Mouse (Mus musculus) frontal cortex, postnatal 14 days (tissue): ENCODE data around the gene Zswim9.
A peak's percentile ranks its signal among the peaks of the same experiment; 100 is the strongest.
"Not testable (repeated sequence)": the region's sequence is repeated elsewhere in the genome, so short reads cannot be mapped to it uniquely, and the experiment has no call there.

Source experiments
- DNase-seq, 2 experiments: peaks; one replicate each; pipeline ENCODE4 v3.0.0; 2022; ENCODE audit warnings: low spot score in 2 of 2

Zswim9 gene

GRCm38 (mm10) chr7:13278308-13278891, at the start of gene Zswim9:
Gene Zswim9, minus strand, starts transcription at chr7:13278721.
- peak; percentile 87 for DNase-seq

GRCm38 (mm10) chr7:13324316-13324715, 45.8 kb upstream of the Zswim9 start, which contains the start of gene Pla2g4c:
Gene Pla2g4c, plus strand, starts transcription at chr7:13324655.
- DNase-seq, result no peak

- DNase-seq, result no peak
Observed at GRCm38 (mm10) chr7:13321424-13321823, 42.9 kb upstream of the Zswim9 start.

DNA sequence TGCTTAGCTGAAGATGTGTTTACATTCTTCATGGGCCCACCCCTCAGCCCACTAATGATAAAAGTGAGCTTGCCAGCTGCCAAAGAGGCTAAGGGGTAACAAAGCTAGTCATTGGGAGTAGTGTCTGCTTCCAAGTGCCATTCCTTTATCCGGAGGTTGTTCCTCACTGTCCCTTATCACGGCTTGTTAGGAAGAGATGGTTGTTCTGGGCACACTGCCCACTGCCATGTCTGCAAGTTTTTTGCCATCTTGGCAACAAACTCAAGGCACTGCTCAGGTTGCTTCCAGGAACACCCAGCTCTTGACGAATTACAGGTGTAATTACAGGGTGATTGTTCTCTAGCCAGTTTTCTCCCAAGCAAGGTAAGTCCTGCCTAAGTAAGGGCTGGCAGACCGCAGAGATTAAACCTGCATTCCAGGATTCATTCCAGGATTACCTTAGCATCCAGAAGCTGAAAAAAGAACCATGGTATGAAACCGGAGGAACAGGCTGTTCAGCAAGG, 35.6 kb upstream of the Zswim9 start:
- no peak for DNase-seq

DNA sequence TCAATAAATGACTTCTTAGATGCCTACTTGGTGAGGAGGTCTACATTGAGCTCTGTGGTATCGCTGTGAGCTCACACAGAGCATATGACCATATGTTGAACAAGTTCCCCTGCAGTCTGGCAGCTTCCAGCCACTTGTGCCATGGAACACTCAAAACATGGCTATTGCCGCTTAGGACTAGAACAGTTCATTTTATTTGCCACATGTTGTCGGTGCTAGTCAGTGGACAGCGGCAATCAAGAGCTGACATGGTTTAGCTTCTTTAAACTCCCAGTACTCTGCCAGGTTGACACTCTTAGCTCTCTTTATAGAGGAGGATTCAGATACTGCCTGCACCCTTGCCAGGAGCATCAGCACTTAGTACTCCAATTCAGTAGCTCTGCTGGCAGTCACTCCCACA, 32.9 kb upstream of the Zswim9 start:
- DNase-seq, result no peak

GRCm38 (mm10) chr7:13310493-13311199, 32.1 kb upstream of the Zswim9 start:
- no peak for DNase-seq

- DNase-seq, result no peak
Observed at GRCm38 (mm10) chr7:13309407-13309806, 30.9 kb upstream of the Zswim9 start.

DNA sequence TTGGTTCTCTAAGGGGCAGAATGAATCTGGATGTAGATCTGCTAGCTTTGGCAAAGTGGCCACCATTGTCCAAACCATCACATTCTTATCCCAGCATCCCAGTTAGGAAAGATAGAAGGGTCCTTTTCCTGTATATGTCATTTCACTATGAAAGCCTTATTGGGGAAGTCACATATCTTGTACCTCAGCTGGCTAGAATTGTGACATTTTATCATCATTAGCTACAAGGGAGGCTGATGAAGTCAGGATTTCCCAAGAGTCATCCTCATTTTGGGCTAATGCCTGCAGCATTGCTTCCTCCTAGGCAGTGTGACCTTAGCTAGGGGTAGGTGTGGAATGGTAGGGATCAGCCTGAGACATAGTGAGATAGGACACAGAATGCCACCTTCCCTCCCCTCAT, 24.9 kb upstream of the Zswim9 start:
- DNase-seq, result no peak

- DNase-seq, result no peak
Observed at GRCm38 (mm10) chr7:13302780-13303179, 24.3 kb upstream of the Zswim9 start.

DNA sequence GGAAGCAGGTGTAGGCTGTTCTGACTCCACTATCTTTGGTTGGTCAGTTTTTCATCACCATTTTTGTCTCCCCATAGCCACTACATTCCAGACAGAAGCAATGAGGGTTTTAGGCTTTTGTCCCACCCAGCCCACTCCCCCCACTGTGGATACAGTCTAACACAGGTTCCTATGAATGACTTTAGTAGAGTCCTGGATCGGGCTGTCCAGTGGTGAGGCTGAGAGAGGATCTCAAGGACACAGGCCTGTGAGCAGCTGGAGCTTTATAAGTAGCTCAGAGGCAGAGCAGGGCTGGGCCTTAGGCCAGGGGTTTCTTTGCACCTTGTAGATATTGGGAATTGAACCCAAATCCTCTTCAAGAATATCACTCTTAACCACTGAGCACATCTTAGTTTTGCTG, 23.1 kb upstream of the Zswim9 start:
- no peak for DNase-seq

GRCm38 (mm10) chr7:13298821-13299220, 20.3 kb upstream of the Zswim9 start:
- DNase-seq, result no peak

DNA sequence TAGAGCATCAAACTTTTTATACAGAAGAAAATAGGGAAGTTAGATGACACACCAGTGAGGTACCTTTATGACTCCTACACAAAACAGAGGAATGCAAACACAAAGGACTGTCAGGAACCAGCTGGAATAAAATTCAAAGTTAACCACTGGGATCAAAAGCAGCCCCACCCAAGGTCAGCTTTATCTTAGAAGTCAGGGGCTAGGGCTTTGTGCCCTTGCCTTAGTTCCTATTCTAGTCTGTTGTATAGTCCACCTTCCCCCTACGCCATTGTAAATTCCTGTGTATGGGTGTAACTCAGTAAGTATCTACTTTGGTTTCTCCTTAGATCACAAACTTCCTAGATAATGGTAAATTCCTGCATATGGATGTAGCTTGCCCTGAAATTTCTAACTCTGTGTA, 19.1 kb upstream of the Zswim9 start:
- no peak for DNase-seq

DNA sequence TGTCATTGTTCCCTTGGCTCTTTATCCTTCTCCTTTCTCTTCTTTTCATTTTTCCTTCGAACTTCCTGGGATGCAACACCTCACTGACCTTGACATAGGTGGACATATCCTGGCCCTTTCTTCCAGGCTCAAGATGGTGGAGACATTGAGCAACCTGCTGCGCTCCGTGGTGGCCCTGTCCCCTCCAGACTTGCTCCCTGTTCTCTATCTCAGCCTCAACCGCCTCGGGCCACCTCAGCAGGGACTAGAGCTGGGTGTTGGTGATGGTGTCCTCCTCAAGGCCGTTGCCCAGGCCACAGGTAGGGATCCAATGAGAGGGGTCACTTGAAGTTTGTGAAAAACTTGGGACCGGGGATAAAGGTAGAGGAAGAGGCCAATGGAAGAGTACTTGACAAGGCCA, 16.7 kb upstream of the Zswim9 start:
- DNase-seq, result no peak

- DNase-seq, result no peak
Observed at GRCm38 (mm10) chr7:13293878-13294855, 15.6 kb upstream of the Zswim9 start.

DNA sequence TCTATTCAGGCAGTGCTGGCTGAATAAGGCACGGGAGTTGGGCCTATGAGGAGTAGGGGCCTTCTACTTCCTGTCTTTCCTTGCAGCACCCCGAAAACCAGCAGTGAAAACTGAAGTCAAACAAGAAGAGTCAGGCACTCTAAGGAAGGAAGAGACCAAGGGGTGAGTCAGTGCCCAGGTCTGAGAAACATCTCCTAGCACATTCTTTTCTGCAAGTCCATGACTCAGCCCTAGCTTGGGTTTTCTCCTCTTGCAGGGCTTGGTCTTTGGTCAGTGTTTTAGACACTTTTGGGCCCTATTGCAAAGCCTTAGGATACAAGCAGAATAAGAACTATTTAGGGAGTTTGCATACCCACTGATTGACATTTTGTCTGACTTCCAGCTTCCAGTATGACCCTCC, 12.8 kb upstream of the Zswim9 start:
- no peak for DNase-seq

- DNase-seq, result no peak
Observed at GRCm38 (mm10) chr7:13290041-13290675, 11.6 kb upstream of the Zswim9 start.

DNA sequence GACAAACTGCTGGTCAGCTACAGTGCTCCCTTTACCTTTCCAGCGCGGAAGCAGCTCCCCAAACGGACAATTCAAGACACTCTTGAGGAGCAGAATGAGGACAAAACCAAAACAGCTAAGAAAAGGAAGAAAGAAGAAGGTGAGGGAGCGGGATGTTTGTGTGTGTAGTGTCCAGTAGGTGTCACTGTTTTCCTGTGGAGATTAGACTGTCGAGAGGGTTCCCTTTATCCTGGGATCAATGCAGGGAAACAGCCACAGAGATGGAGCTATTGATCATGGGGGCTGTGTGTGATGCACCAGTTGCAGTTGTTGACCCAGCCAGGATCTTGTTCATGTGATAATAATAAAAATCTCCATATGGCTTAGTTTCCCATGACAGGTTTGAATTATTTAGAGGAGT, 10.1 kb upstream of the Zswim9 start:
- DNase-seq, result no peak

GRCm38 (mm10) chr7:13278957-13279356, 436 bp upstream of the Zswim9 start:
- not testable (repeated sequence) for DNase-seq

DNA sequence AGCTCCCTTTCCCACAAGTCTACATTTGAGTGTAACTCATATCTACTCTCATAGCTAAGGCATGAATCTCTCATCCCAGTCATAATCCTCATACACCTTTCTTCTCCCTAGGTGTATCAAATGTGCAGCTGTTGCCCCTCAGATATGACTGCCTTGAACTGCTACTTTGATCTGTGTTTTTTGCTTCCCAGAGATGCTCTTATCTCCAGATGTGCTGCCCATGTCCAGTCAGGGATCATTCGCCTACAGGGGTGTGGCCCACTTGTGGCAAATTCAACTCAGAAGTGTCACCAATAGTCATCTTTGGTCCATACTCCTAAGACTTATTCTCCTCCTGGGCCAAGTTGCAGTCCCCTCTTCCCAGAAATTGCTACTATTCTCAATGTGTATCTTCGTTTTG, 688 bp downstream of the Zswim9 start:
- no peak for DNase-seq

GRCm38 (mm10) chr7:13277081-13277480, 1.4 kb downstream of the Zswim9 start, which contains the start of gene Lig1:
Gene Lig1, plus strand, starts transcription at chr7:13277283.
- DNase-seq, result no peak

DNA sequence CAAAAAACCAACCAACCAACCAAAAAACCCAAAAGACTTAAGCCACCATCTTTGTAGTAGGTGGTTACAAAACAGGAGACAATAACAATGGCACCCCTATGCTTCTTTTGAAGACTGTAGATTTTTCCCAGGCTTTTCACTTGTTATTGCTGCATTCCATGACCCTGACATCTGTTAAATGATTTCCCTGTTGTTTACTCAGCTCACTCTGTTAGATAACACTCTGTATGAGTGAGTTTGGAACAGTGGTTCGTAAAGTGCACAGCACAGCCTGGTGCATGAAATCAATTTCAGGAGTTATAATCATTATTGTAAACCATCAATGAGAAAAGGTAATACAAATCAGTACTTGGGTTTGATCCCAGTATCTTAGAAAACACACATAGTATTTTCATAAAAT, 6.8 kb downstream of the Zswim9 start:
- no peak for DNase-seq

DNA sequence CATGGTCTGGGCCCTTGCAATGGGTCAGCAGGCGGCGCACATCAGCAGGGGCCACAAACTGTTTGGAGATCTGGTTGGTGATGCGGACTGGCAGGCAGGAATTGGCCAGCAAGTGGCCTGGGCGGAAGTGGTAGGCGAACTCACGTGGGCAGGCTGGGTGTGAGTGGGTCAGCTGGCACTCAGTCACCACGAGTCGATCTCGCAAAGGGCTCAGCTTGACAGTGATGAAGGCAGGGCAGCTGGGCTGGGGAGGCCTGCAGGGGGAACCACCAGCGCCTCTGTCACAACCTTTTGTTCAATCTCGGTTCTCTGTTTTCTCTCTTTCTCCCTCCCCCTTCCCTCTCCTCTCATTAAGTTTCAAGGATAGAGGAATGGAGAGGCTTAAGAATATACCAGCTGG, 9.1 kb downstream of the Zswim9 start:
- no peak for DNase-seq
